Mouse (Mus musculus) liver, embryonic 16.5 days (tissue): ENCODE results near the gene Esam. TPM values are rescaled to one million over a fixed set of nuclear protein-coding genes. Genes with fewer than 3 reads are reported as not detected.
A peak's percentile ranks its signal among the peaks of the same experiment; 100 is the strongest.

Experiments
- ATAC-seq: fragments of 200-750 bp; cut with Nextera tagmentation; 2 replicates; pipeline ENCODE4 v1.8.0; 2017; ENCODE audit warnings: low read depth, mild to moderate bottlenecking, moderate number of reproducible peaks, moderate library complexity
- H3K27ac ChIP-seq: fragments of 300-500 bp; sonication (generic); 2 replicates; pipeline ENCODE4 v1.5.1; 2014; ENCODE audit warnings: mild to moderate bottlenecking, low read length
- H3K27me3 ChIP-seq: fragments of 300-500 bp; sonication (generic); 2 replicates; pipeline ENCODE4 v1.6.1; 2014; ENCODE audit warnings: low read depth, low read length, mixed read lengths; ENCODE audit not compliant: control insufficient read depth, insufficient read depth
- H3K36me3 ChIP-seq: fragments of 300-500 bp; sonication (generic); 2 replicates; pipeline ENCODE4 v1.6.1; 2014; ENCODE audit warnings: mild to moderate bottlenecking; ENCODE audit not compliant: control insufficient read depth, insufficient read depth
- H3K4me1 ChIP-seq: fragments of 300-500 bp; sonication (generic); 2 replicates; pipeline ENCODE4 v1.6.1; 2014; ENCODE audit warnings: low read depth, low read length, mixed read lengths; ENCODE audit not compliant: control insufficient read depth
- H3K4me2 ChIP-seq: fragments of 300-500 bp; sonication (generic); 2 replicates; pipeline ENCODE4 v1.6.1; 2014; ENCODE audit warnings: low read depth, low read length, mixed read lengths
- H3K4me3 ChIP-seq: fragments of 300-500 bp; sonication (generic); 2 replicates; pipeline ENCODE4 v1.5.1; 2014; ENCODE audit warnings: low read depth, mild to moderate bottlenecking, low read length
- H3K9ac ChIP-seq: fragments of 300-500 bp; sonication (generic); 2 replicates; pipeline ENCODE4 v1.6.1; 2014; ENCODE audit warnings: low read depth, low read length
- H3K9me3 ChIP-seq: fragments of 300-500 bp; sonication (generic); replicated peaks from 2 replicates; pipeline ENCODE4 v1.6.1; 2016; ENCODE audit warnings: low read length; ENCODE audit not compliant: control insufficient read depth
- WGBS: fragments of 180-500 bp; shearing (Covaris S2); extraction: QIAGEN DNeasy Blood & Tissue Kit; methylation state at CpG from one replicate; pipeline ENCODE4 v1.1.7; 2014; ENCODE audit not compliant: insufficient replicate concordance; 5-methylcytosine and 5-hydroxymethylcytosine counted together
- polyA plus RNA-seq: library from polyadenylated mRNA; unstranded; fragments of >200 nt; fragmentation: Nextera tagmentation; extraction: Ambion mirVana; gene quantifications from 2 replicates; pipeline ENCODE4 v1.2.1, GENCODE M21; 2015

The Esam gene
- polyA plus RNA-seq, 1 experiment from 2014 or later, result 16.0 TPM

DNA sequence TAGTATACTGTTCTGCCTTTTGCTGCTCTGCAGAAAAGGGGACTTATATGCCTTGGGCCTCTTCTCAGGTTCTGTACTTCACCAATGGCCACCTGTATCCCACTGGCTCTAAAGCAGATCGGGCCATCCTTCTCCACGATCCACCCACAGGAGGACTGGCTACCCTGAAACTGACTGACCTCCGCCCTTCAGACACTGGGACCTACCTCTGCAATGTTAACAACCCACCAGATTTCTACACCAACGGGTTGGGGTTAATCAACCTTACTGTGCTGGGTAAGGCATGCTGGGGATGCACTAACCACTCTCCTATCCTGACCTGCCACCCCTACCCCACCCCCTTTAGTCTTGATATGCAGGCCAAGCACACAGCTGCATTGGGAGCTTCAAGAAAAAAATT is 12.3 kb downstream of the Esam start:
- Histone ChIP-seq H3K36me3 (no peaks in the 10 kb centered on the region), H3K9ac (no peak overlapping the region), H3K27ac (no peak overlapping the region), H3K4me2 (no peak overlapping the region), H3K9me3 (no peaks in the 10 kb centered on the region), H3K4me1 (peaks cover 9% of the 10 kb centered on the region), H3K4me3 (no peak overlapping the region), H3K27me3 (no peaks in the 10 kb centered on the region; the same call in 1 of the 2 replicates)
- WGBS, result 70% methylated on average over 4 of the region's 4 CpGs
- ATAC-seq, result no peak

DNA sequence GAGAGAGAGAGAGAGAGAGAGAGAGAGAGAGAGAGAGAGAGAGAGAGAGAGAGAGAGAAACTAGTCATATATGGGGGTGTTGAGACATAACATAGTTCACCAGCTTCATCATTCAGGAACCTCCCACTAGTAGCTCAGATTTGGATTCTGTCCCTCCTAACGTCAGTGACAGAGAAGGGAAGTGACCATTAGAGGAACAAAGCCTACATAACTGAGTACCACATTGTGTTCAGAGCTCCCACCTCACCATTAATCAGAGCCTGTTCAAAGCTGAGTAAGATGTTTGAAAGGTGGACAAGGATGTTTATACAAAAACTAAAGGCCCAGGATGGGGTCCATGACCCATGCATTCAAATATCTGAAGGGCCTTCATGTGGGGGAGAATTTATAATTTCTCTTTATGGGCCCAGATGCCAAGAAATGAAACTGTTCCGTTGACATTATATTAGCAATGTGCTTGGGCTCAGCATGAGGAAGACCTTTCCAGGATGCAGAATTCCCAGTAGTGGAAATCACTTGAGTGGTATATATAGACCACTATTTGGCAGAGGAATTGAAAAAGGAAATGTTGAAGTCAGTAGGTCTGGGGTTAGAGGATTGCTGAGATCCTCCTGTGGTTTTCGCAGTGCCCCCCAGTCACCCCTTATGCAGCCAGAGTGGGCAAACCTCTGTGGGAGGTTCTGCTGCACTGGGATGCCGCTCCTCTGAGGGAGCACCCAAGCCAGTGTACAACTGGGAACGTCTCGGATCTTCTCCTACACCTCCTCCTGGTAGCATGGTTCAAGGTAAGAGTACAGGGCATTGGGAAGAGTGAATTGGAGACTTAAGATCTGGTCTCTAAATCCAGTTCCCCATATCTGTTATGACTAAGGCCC is 13.1 kb downstream of the Esam start:
- Histone ChIP-seq H3K27ac (no peak overlapping the region), H3K4me3 (no peak overlapping the region), H3K4me2 (no peak overlapping the region), H3K4me1 (peaks cover 9% of the 10 kb centered on the region), H3K27me3 (no peaks in the 10 kb centered on the region; the same call in 1 of the 2 replicates), H3K9ac (no peak overlapping the region), H3K9me3 (no peaks in the 10 kb centered on the region), H3K36me3 (no peaks in the 10 kb centered on the region)
- ATAC-seq, result no peak
- 50% methylated on average over 6 of the region's 6 CpGs for WGBS

DNA sequence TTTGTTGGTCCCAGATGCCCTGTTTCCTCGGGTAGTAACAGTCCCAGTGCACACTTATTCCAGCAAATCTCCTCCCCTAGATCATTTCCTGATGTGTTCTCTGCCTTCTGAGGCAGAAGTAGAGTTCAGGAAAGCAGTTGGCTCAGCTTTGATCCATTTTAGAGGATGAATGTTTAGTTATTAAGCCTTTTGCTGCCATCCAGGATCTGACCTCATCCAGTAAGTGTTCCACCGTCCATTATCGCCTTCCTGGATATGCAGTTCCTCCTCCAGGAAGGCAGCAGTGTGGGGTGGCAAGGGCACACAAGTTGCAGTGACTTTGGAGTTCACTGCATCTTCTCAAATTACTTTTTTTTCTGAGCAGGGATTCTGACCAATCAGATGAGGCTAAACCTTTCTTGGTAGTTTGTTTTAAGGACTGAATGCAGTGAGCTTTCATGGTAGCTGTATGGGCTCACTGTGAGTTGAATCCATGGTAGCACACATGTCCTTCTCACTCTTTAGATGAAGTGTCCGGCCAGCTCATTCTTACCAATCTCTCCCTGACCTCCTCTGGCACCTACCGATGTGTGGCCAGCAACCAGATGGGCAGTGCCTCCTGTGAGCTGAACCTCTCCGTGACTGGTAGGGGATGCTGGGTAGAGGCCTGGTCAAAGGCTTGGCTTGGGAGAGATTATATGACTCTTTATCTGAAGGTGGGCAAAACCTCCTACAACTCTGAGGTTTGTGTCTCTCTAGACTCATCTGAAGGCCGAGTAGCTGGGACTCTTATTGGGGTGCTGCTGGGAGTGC is 14.2 kb downstream of the Esam start:
- H3K4me3 ChIP-seq, result no peak overlapping the region

DNA sequence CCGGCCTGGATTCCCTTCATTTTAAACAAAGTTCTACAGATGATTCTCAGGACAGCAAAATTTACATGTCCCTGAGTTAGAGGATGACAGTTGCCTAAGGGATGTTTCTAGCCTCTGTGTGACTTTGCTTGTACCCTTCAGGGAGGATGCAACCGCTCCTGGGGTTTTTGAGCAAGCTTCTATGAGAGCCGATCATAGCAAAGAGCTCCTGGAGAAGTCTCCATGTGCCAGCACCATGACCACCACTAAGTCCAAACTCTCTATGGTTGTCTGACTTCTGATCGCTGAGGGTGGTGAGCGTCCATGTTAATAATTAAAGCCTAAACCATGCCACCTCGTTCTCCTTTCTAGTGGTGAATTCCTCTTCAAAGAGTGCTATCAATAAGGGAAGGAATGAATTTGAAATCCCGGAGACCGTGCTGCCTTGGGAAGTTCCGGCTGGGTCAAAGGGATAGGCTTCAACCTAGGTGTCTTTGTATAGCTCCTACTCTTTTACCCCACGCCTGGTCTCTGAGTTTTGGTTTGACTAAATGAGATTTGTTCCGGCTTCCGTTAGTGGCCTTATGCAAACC is 16.1 kb downstream of the Esam start:
- Histone ChIP-seq H3K9ac (no peak overlapping the region), H3K4me2 (peak overlapping the region; percentile 76), H3K9me3 (no peaks in the 10 kb centered on the region), H3K27me3 (no peaks in the 10 kb centered on the region; the same call in 1 of the 2 replicates), H3K27ac (no peak overlapping the region), H3K4me1 (peaks cover 9% of the 10 kb centered on the region), H3K36me3 (no peaks in the 10 kb centered on the region), H3K4me3 (peak overlapping the region; percentile 54)
- 42% methylated on average over 12 of the region's 12 CpGs for WGBS
- no peak for ATAC-seq

More for the DNA sequence above, 14.2 kb downstream of the Esam start:
- Histone ChIP-seq H3K9ac (no peak overlapping the region), H3K36me3 (no peaks in the 10 kb centered on the region), H3K4me2 (no peak overlapping the region), H3K4me1 (peaks cover 9% of the 10 kb centered on the region), H3K27me3 (no peaks in the 10 kb centered on the region; the same call in 1 of the 2 replicates), H3K9me3 (no peaks in the 10 kb centered on the region), H3K27ac (no peak overlapping the region)
- no peak for ATAC-seq
- WGBS, result 55% methylated on average over 7 of the region's 7 CpGs

DNA sequence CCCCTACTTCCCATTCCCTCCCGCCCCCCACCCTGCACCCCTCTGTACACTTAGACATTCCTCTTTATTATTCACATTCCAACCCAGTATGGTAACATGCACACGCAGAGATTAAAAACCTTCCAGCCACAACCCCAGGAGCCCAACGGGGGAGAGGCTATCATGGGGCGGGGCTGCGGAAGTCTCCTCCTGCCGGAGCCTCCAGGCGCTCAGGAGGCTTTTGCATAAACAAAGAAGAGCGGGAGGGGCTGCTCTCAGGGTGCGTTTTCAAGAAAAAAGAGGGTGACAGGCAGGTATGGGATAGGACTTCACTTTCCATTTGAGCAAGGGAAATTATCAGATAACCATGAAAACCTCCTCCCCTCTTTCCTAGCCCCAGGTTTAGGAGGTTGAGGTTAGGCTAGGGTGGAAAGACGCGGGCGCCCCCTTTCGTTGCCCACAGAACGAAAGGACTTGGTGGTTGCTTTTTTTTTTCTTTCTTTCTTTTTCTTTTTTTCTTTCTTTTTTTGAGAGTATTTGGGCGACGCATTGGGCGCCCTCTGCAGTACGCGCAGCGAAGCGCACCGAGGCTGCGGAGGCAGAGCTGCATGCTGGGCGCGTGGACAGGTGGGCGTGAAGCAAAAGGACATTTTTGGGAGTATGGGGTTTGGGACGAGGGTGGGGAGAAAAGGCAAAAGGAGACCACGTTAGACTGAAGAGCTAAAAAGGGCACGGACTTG is 16.7 kb downstream of the Esam start:
- no peaks in the 10 kb centered on the region for H3K9me3 ChIP-seq
- H3K4me1 ChIP-seq, result peaks cover 9% of the 10 kb centered on the region
- 7% methylated on average over 29 of the region's 29 CpGs for WGBS
- peak; percentile 58; the same call in 1 of the 2 replicates for ATAC-seq
- no peaks in the 10 kb centered on the region; the same call in 1 of the 2 replicates for H3K27me3 ChIP-seq
- no peak overlapping the region for H3K27ac ChIP-seq
- H3K36me3 ChIP-seq, result no peaks in the 10 kb centered on the region
- H3K9ac ChIP-seq, result no peak overlapping the region
- H3K4me2 ChIP-seq, result peak overlapping the region; percentile 76
- peak overlapping the region; percentile 54 for H3K4me3 ChIP-seq

DNA sequence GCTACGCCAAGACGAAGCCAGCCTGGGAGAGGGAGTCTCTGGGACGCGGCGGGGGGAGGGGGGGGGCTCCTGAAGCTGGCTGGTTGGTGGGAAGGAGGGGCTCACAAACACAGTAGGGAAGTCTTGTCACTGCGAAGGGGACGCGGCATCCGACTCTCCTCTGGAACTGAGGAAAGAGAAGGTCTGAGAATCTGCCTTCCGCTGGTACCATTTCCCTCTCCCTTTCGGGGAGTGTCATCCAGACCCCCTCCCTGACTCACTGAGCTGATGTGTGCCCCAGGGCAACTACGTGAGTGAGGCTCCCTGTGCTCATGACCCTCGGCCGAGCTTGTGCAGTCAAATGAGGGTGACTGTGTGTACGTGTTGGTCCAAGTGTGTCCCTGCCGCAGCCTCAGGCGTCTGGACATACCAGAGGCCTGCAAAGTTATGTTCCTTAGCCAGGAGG is 17.3 kb downstream of the Esam start:
- no peak overlapping the region for H3K27ac ChIP-seq
- peaks cover 9% of the 10 kb centered on the region for H3K4me1 ChIP-seq
- peak overlapping the region; percentile 54 for H3K4me3 ChIP-seq
- H3K4me2 ChIP-seq, result peak overlapping the region; percentile 76
- 43% methylated on average over 15 of the region's 17 CpGs for WGBS
- no peaks in the 10 kb centered on the region for H3K9me3 ChIP-seq
- H3K36me3 ChIP-seq, result no peaks in the 10 kb centered on the region
- no peak overlapping the region for H3K9ac ChIP-seq
- peak; percentile 21; the same call in 1 of the 2 replicates for ATAC-seq
- H3K27me3 ChIP-seq, result no peaks in the 10 kb centered on the region; the same call in none of the 2 replicates

DNA sequence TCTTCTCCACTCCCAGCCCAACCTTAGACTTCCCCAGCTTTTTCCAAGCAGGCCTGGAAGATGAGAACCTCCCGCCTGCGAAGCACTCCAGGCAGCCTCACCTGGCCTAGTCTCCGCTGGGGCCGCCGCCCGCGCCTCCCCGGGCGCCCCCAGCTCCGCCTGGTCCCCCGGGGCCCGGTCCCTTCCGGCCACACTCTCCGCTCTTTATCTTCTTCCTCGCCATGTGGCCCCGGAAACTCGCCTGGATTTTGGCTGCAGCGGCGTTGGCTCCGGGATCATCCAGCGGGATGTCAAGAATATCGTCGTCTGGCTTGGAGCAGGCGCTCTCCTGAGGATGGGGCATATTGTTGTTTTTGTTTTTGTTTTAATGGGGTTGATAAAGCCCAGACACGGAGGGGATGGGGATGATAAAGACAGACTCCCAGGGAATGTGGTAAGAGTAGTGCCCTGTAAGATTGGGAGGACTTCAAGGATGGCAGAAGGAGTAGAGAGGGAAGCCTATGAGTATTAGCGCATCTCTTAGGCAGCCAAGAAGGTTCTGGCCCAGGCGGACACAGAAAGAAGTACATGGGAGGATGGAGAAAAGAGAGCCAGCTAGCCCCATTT is 18.1 kb downstream of the Esam start:
- no peak overlapping the region for H3K4me2 ChIP-seq
- no peaks in the 10 kb centered on the region for H3K36me3 ChIP-seq
- no peaks in the 10 kb centered on the region for H3K9me3 ChIP-seq
- H3K4me1 ChIP-seq, result peaks cover 9% of the 10 kb centered on the region
- no peak for ATAC-seq
- no peak overlapping the region for H3K9ac ChIP-seq
- no peak overlapping the region for H3K27ac ChIP-seq
- peaks cover 1% of the 10 kb centered on the region for H3K27me3 ChIP-seq
- no peak overlapping the region for H3K4me3 ChIP-seq
- WGBS, result 66% methylated on average over 27 of the region's 27 CpGs

DNA sequence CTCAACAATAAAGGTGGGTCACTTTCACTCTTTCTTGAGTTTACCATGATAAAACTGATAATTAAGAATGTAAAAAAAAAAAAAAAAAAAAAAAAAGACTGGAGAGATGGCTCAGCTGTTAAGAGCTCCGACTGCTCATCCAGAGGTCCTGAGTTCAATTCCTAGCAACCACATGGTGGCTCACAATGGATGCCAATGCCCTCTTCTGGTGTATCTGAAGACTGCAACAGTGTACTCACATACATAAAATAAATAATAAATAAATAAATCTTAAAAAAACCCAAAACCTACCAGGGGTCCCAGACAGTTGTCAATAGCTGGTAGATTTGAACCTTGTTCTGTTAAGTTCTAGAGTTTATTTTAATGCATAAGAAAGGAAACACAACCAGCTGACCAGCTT is 19.0 kb downstream of the Esam start:
- Histone ChIP-seq H3K9me3 (no peaks in the 10 kb centered on the region), H3K4me2 (no peak overlapping the region), H3K27me3 (peaks cover 9% of the 10 kb centered on the region), H3K27ac (no peak overlapping the region), H3K9ac (no peak overlapping the region), H3K4me3 (no peak overlapping the region), H3K4me1 (peaks cover 10% of the 10 kb centered on the region), H3K36me3 (no peaks in the 10 kb centered on the region)
- WGBS, result 54% methylated on average over 1 of the region's 1 CpGs
- ATAC-seq, result no peak
